Mouse (Mus musculus) MEL (cell line): ENCODE data around the gene Jarid2. TPM values are rescaled to one million over a fixed set of nuclear protein-coding genes. Genes with fewer than 3 reads are reported as not detected.
A peak's percentile ranks its signal among the peaks of the same experiment; 100 is the strongest.

Source experiments
- DNase-seq: peaks from one replicate; pipeline ENCODE4 v3.0.0; 2011; ENCODE audit warnings: low read depth, low spot score
- H3K27ac ChIP-seq: 2 replicates; pipeline ENCODE4 v1.5.1; 2012; ENCODE audit warnings: low read depth, mild to moderate bottlenecking, control low read depth, low read length, moderate library complexity; ENCODE audit not compliant: control insufficient read depth
- H3K27me3 ChIP-seq, 2 experiments: fragments of 150-350 bp in 1 of 2; sonication (generic) in 1 of 2; 2 replicates each; pipeline ENCODE4 v1.6.1; 2012; ENCODE audit warnings: low read length in 2 of 2, mild to moderate bottlenecking in 2 of 2, improper control_type of control experiment in 1 of 2, moderate library complexity in 1 of 2; ENCODE audit not compliant: insufficient read depth in 2 of 2, control insufficient read depth in 1 of 2
- H3K36me3 ChIP-seq, 2 experiments: 2 replicates each; pipeline ENCODE4 v1.6.1; 2012 to 2014; ENCODE audit warnings: low read length in 2 of 2, improper control_type of control experiment in 1 of 2, inconsistent platforms in 1 of 2, mild to moderate bottlenecking in 1 of 2; ENCODE audit not compliant: insufficient read depth in 2 of 2, control insufficient read depth in 1 of 2
- H3K4me1 ChIP-seq, 2 experiments: fragments of 150-350 bp in 1 of 2; sonication (generic) in 1 of 2; 2 replicates each; pipeline ENCODE4 v1.6.1; 2012; ENCODE audit warnings: low read length in 2 of 2, improper control_type of control experiment in 1 of 2, mild to moderate bottlenecking in 1 of 2; ENCODE audit not compliant: insufficient read depth in 2 of 2, control insufficient read depth in 1 of 2
- H3K4me3 ChIP-seq, 2 experiments: fragments of 150-350 bp in 1 of 2; sonication (generic) in 1 of 2; 2 replicates each; pipeline ENCODE4 v1.5.1; 2012; ENCODE audit warnings: low read depth in 2 of 2, low read length in 2 of 2, mild to moderate bottlenecking in 2 of 2, moderate library complexity in 2 of 2, control low read depth in 1 of 2, improper control_type of control experiment in 1 of 2; ENCODE audit not compliant: control insufficient read depth in 1 of 2, insufficient read depth in 1 of 2
- H3K79me2 ChIP-seq: 2 replicates; pipeline ENCODE4 v1.6.1; 2012; ENCODE audit warnings: mild to moderate bottlenecking, low read length, moderate library complexity; ENCODE audit not compliant: control insufficient read depth, poor library complexity, insufficient read depth
- H3K9ac ChIP-seq: 2 replicates; pipeline ENCODE4 v1.6.1; 2012; ENCODE audit warnings: low read depth, mild to moderate bottlenecking, control low read depth, low read length, moderate library complexity; ENCODE audit not compliant: control insufficient read depth, poor library complexity, severe bottlenecking
- H3K9me3 ChIP-seq: fragments of 150-350 bp; sonication (generic); replicated peaks from 2 replicates; pipeline ENCODE4 v1.6.1; 2012; ENCODE audit warnings: mild to moderate bottlenecking, low read length, improper control_type of control experiment, moderate library complexity; ENCODE audit not compliant: insufficient read depth
- BHLHE40 ChIP-seq: IDR thresholded peaks from 2 replicates; pipeline ENCODE4 v1.6.1; 2012; ENCODE audit warnings: low read depth, mild to moderate bottlenecking, inconsistent platforms, low read length, improper control_type of control experiment, borderline replicate concordance
- CHD2 ChIP-seq: IDR thresholded peaks from 2 replicates; pipeline ENCODE4 v1.6.1; 2011; ENCODE audit warnings: low read length, improper control_type of control experiment
- E2F4 ChIP-seq: IDR thresholded peaks from 2 replicates; pipeline ENCODE4 v1.6.1; 2011; ENCODE audit warnings: low read depth, low read length, improper control_type of control experiment, borderline replicate concordance
- EP300 ChIP-seq, 2 experiments: IDR thresholded peaks; 2 replicates each; pipeline ENCODE4 v1.6.1; 2011; ENCODE audit warnings: improper control_type of control experiment in 2 of 2, low read length in 2 of 2, low read depth in 1 of 2, mild to moderate bottlenecking in 1 of 2
- ETS1 ChIP-seq: IDR thresholded peaks from 2 replicates; pipeline ENCODE4 v1.6.1; 2012; ENCODE audit warnings: low read depth, mild to moderate bottlenecking, inconsistent platforms, low read length, improper control_type of control experiment, moderate library complexity
- GATA1 ChIP-seq: IDR thresholded peaks from 2 replicates; pipeline ENCODE4 v1.6.1; 2011; ENCODE audit warnings: low read depth, low read length, improper control_type of control experiment
- JUND ChIP-seq: IDR thresholded peaks from 2 replicates; pipeline ENCODE4 v1.6.1; 2011; ENCODE audit warnings: low read depth, mild to moderate bottlenecking, improper control_type of control experiment, low read length
- KAT2A ChIP-seq: conservative IDR thresholded peaks from 2 replicates; pipeline ENCODE4 v1.6.1; 2012; ENCODE audit warnings: low read depth, low read length, improper control_type of control experiment, inconsistent platforms
- MAX ChIP-seq: IDR thresholded peaks from 2 replicates; pipeline ENCODE4 v1.6.1; 2011; ENCODE audit warnings: low read length, improper control_type of control experiment
- MAZ ChIP-seq: IDR thresholded peaks from 2 replicates; pipeline ENCODE4 v1.6.1; 2012; ENCODE audit warnings: low read depth, mild to moderate bottlenecking, inconsistent platforms, low read length, improper control_type of control experiment
- MEF2A ChIP-seq: IDR thresholded peaks from 2 replicates; pipeline ENCODE4 v1.6.1; 2014; ENCODE audit warnings: low read depth, mild to moderate bottlenecking, inconsistent platforms, low read length, improper control_type of control experiment; ENCODE audit not compliant: poor library complexity, insufficient replicate concordance, severe bottlenecking; ENCODE audit errors: extremely low read depth
- MYB ChIP-seq: IDR thresholded peaks from 2 replicates; pipeline ENCODE4 v1.6.1; 2011; ENCODE audit warnings: mild to moderate bottlenecking, low read depth, low read length, improper control_type of control experiment
- NELFE ChIP-seq: IDR thresholded peaks from 2 replicates; pipeline ENCODE4 v1.6.1; 2011; ENCODE audit warnings: low read depth, low read length, improper control_type of control experiment
- POLR2AphosphoS5 ChIP-seq: IDR thresholded peaks from 2 replicates; pipeline ENCODE4 v1.6.1; 2012; ENCODE audit warnings: low read depth, borderline replicate concordance, mild to moderate bottlenecking, inconsistent platforms, low read length, moderate library complexity, mixed read lengths
- RAD21 ChIP-seq: IDR thresholded peaks from 2 replicates; pipeline ENCODE4 v1.6.1; 2011; ENCODE audit warnings: mild to moderate bottlenecking, low read depth, low read length, improper control_type of control experiment
- SMC3 ChIP-seq: IDR thresholded peaks from 2 replicates; pipeline ENCODE4 v1.6.1; 2011; ENCODE audit warnings: low read depth, low read length, improper control_type of control experiment
- TAL1 ChIP-seq: IDR thresholded peaks from 2 replicates; pipeline ENCODE4 v1.6.1; 2012; ENCODE audit warnings: mild to moderate bottlenecking, inconsistent platforms, low read length, moderate library complexity, mixed read lengths
- TCF12 ChIP-seq: IDR thresholded peaks from 2 replicates; pipeline ENCODE4 v1.6.1; 2014; ENCODE audit warnings: low read depth, mild to moderate bottlenecking, inconsistent platforms, low read length, improper control_type of control experiment, moderate library complexity
- UBTF ChIP-seq: IDR thresholded peaks from 2 replicates; pipeline ENCODE4 v1.6.1; 2012; ENCODE audit warnings: low read depth, mild to moderate bottlenecking, inconsistent platforms, low read length, improper control_type of control experiment, moderate library complexity, borderline replicate concordance; ENCODE audit not compliant: insufficient read depth
- USF2 ChIP-seq, 2 experiments: IDR thresholded peaks; 2 replicates each; pipeline ENCODE4 v1.6.1; 2011 to 2012; ENCODE audit warnings: improper control_type of control experiment in 2 of 2, low read length in 2 of 2, borderline replicate concordance in 1 of 2, inconsistent platforms in 1 of 2, low read depth in 1 of 2, mild to moderate bottlenecking in 1 of 2; ENCODE audit not compliant: insufficient read depth in 1 of 2
- polyA plus RNA-seq, 2 experiments: library from polyadenylated mRNA; stranded (reverse) in 1 of 2; unstranded in 1 of 2; fragments of >175 nt in 1 of 2; fragments of >200 nt in 1 of 2; gene quantifications; 2 replicates each; pipeline versions ENCODE4 v1.2.1 to v1.2.4; 2012; ENCODE audit warnings: low replicate concordance in 2 of 2, low read depth in 1 of 2; ENCODE audit not compliant: insufficient read length in 2 of 2, insufficient read depth in 1 of 2, missing spikeins in 1 of 2
- total RNA-seq: library from RNA; depleted of rRNA; stranded (reverse); fragments of 300-350 nt; gene quantifications from 2 replicates; pipeline ENCODE4 v1.2.3, GENCODE M21; 2012

Gene Jarid2
- total and polyA plus RNA-seq, 3 experiments: 5.4 to 76.5 (median 21.2) TPM

DNA sequence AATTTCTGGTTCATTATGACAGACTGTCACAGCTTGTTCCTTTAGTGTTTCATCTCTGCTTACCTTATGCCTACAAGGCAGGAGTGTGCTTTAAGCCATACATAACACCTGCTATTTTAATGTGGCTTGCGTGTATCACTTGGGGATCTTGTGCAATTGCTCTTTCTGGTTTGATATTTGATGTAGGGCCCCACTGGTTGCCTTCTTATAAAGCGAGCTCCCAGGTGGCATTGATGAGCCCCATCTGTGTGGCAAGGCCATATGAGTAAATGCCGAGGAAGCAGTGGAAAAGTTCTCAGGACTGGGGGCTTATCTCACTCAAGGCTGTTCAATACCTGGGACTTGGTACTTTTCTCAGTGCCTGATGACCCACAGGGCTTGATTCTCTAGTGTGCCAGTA lies 43.5 kb downstream of the Jarid2 start:
- peaks cover 0 to 6% of the 10 kb centered on the region in 2 experiments; a peak in 2 of 4 replicates for H3K36me3 ChIP-seq
- H3K4me3 ChIP-seq: no peak overlapping the region
- H3K9me3 ChIP-seq: no peaks in the 10 kb centered on the region
- no peaks in the 10 kb centered on the region for H3K27me3 ChIP-seq
- no peak overlapping the region for H3K9ac ChIP-seq
- H3K79me2 ChIP-seq: peaks cover 2% of the 10 kb centered on the region; the same call in 1 of the 2 replicates
- DNase-seq: no peak
- TF ChIP-seq KAT2A: no peak
- no peak for TF ChIP-seq RAD21
- no peak for TF ChIP-seq SMC3
- no peak for TF ChIP-seq USF2 (IDR thresholded peaks at IDR 0.05; ENCODE audit: borderline replicate concordance in 1 of 2, insufficient read depth in 1 of 2, low read depth in 1 of 2, low read length in 2 of 2)
- TF ChIP-seq MAZ: no peak
- no peak for TF ChIP-seq UBTF
- TF ChIP-seq JUND: no peak
- no peak for TF ChIP-seq ETS1
- TF ChIP-seq MAX: no peak
- H3K4me1 ChIP-seq: peaks cover 0 to 9% of the 10 kb centered on the region in 2 experiments; a peak in 2 of 4 replicates
- no peak overlapping the region for H3K27ac ChIP-seq

- Histone ChIP-seq H3K27ac (no peak overlapping the region), H3K9ac (no peak overlapping the region), H3K79me2 (no peaks in the 10 kb centered on the region), H3K36me3 (peaks cover 0 to 6% of the 10 kb centered on the region in 2 experiments; a peak in 2 of 4 replicates), H3K27me3 (no peaks in the 10 kb centered on the region), H3K9me3 (no peaks in the 10 kb centered on the region), H3K4me3 (no peak overlapping the region)
- peak; percentile 32 for DNase-seq
- TF ChIP-seq MEF2A (no peak), SMC3 (no peak), EP300 (IDR thresholded peaks at IDR 0.05; ENCODE audit: low read depth in 1 of 2, low read length in 2 of 2) (peak; percentile 48 to 52), BHLHE40 (0 out of 2 replicates have a peak, but pooled peaks have one; percentile 10), ETS1 (peak; percentile 64; the same call in 1 of the 2 replicates), JUND (no peak), MYB (no peak), POLR2AphosphoS5 (no peak), GATA1 (peak; percentile 49; the same call in 1 of the 2 replicates), CHD2 (no peak), NELFE (no peak), TAL1 (peak; percentile 27), TCF12 (peak; percentile 66), E2F4 (no peak)
- TF ChIP-seq, all 39 proteins: peak for 6
- peaks cover 0 to 9% of the 10 kb centered on the region in 2 experiments; a peak in 2 of 4 replicates for H3K4me1 ChIP-seq
Observed at GRCm38 (mm10) chr13:44774351-44774750, 45.1 kb downstream of the Jarid2 start.
